Mouse (Mus musculus) forebrain, postnatal 0 days (tissue): ENCODE measurements around the gene Grn. TPM values are rescaled to one million over a fixed set of nuclear protein-coding genes. Genes with fewer than 3 reads are reported as not detected.

ENCODE experiments used
- ATAC-seq: fragments of 200-750 bp; cut with Nextera tagmentation; 2 replicates; pipeline ENCODE4 v1.8.0; 2017; ENCODE audit warnings: mild to moderate bottlenecking, moderate library complexity
- DNase-seq: peaks from one replicate; pipeline ENCODE4 v3.0.0-alpha.2; 2015
- H3K27ac ChIP-seq: fragments of 300-500 bp; sonication (generic); 2 replicates; pipeline ENCODE4 v1.5.1; 2014; ENCODE audit warnings: low read depth, mild to moderate bottlenecking, antibody characterized with exemption, low read length, moderate library complexity, mixed read lengths
- H3K27me3 ChIP-seq: fragments of 300-500 bp; sonication (generic); 2 replicates; pipeline ENCODE4 v1.6.1; 2014; ENCODE audit warnings: mild to moderate bottlenecking, low read length, mixed read lengths; ENCODE audit not compliant: insufficient read depth
- H3K36me3 ChIP-seq: fragments of 300-500 bp; sonication (generic); 2 replicates; pipeline ENCODE4 v1.6.1; 2014; ENCODE audit warnings: mild to moderate bottlenecking, moderate library complexity; ENCODE audit not compliant: insufficient read depth
- H3K4me1 ChIP-seq: fragments of 300-500 bp; sonication (generic); 2 replicates; pipeline ENCODE4 v1.6.1; 2014; ENCODE audit warnings: antibody characterized with exemption; ENCODE audit not compliant: insufficient read depth
- H3K4me2 ChIP-seq: fragments of 300-500 bp; sonication (generic); 2 replicates; pipeline ENCODE4 v1.6.1; 2014; ENCODE audit warnings: low read depth, mild to moderate bottlenecking, moderate library complexity
- H3K4me3 ChIP-seq: fragments of 300-500 bp; sonication (generic); 2 replicates; pipeline ENCODE4 v1.5.1; 2014; ENCODE audit warnings: low read depth, low read length, mixed read lengths
- H3K9ac ChIP-seq: fragments of 300-500 bp; sonication (generic); 2 replicates; pipeline ENCODE4 v1.6.1; 2014; ENCODE audit warnings: mild to moderate bottlenecking
- H3K9me3 ChIP-seq: fragments of 300-500 bp; sonication (generic); 2 replicates; pipeline ENCODE4 v1.6.1; 2016; ENCODE audit warnings: low read length
- CTCF ChIP-seq: sonication (generic); IDR thresholded peaks from 2 replicates; pipeline ENCODE4 v1.5.1; 2016; ENCODE audit warnings: antibody characterized with exemption, control low read depth, low read depth
- WGBS: fragments of 180-500 bp; shearing (Covaris S2); extraction: QIAGEN DNeasy Blood & Tissue Kit; methylation state at CpG from one replicate; pipeline ENCODE4 v1.1.7; 2014; 5-methylcytosine and 5-hydroxymethylcytosine counted together
- polyA plus RNA-seq: library from polyadenylated mRNA; unstranded; fragments of >200 nt; fragmentation: Nextera tagmentation; extraction: Ambion mirVana; gene quantifications from 2 replicates; pipeline ENCODE4 v1.2.1, GENCODE M21; 2015
- total RNA-seq: library from RNA; depleted of rRNA; stranded (reverse); fragments of >200 nt; gene quantifications from 2 replicates; pipeline ENCODE4 v1.2.3, GENCODE M21; 2014

Grn gene
- total and polyA plus RNA-seq, 2 experiments from 2014 or later, result 66.2 to 86.6 TPM

DNA sequence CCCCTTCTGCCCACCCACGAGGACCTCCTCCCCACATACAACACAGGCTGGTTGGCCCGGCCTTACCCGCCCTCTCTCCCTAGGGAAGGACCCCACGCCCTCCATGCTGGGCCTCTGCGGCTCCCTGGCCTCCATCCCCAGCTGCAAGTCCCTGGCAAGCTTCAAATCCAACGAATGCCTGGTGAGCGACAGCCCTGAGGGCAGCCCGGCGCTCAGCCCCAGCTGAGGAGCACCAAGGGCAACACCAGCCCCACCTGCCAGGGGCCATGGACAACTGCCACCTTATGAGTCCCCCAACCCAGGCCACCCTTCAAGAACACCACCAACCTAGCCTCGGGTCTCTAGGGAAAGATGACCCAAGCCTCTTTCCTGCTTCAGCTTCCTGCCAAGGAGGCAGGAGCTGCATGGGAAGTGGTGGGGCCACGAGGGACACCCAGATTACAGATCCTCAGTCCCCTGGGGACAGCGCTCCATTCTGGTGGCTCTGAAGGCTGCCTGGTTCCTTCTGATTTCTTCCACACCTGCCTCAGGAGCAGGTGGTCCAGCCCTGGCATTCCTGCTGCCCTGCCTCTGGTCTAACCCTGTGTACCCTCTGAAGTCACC lies 28.1 kb upstream of the Grn start:
- H3K36me3 ChIP-seq, result peaks cover 57% of the 10 kb centered on the region
- H3K4me1 ChIP-seq, result peaks cover 12% of the 10 kb centered on the region; the same call in 1 of the 2 replicates
- H3K4me3 ChIP-seq, result no peak overlapping the region
- H3K27me3 ChIP-seq, result no peaks in the 10 kb centered on the region
- TF ChIP-seq CTCF, result no peak
- H3K27ac ChIP-seq, result no peak overlapping the region
- DNase-seq (no peak), ATAC-seq (no peak)
- H3K9me3 ChIP-seq, result no peaks in the 10 kb centered on the region
- no peak overlapping the region for H3K9ac ChIP-seq
- no peak overlapping the region for H3K4me2 ChIP-seq
- WGBS, result 61% methylated on average over 12 of the region's 12 CpGs

DNA sequence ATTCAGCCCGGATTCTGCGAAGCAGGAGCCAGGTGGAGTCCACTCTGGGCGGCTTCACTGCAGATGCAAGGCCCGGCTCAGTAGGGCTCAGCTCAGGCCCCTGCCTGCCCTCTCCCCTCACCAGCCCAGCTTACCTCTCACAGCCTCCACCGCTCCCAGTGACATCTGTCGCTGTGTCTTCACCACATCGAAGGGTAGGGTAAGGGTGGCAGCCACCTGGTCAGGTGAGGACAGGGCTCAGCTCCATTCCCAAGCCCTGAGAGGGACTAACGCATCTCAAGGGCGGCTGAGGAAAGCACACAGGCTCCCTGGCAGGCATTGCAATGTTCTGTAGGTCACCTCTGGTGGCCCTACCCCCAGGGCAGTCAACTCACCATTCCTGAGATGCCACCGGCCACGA lies 26.5 kb upstream of the Grn start:
- 95% methylated on average over 11 of the region's 11 CpGs for WGBS
- peaks cover 10% of the 10 kb centered on the region; the same call in 1 of the 2 replicates for H3K4me1 ChIP-seq
- no peaks in the 10 kb centered on the region for H3K9me3 ChIP-seq
- DNase-seq (no peak), ATAC-seq (no peak)
- no peaks in the 10 kb centered on the region for H3K27me3 ChIP-seq
- TF ChIP-seq CTCF, result no peak
- H3K9ac ChIP-seq, result no peak overlapping the region
- no peak overlapping the region for H3K4me3 ChIP-seq
- no peak overlapping the region for H3K4me2 ChIP-seq
- no peak overlapping the region for H3K27ac ChIP-seq
- H3K36me3 ChIP-seq, result peaks cover 51% of the 10 kb centered on the region

DNA sequence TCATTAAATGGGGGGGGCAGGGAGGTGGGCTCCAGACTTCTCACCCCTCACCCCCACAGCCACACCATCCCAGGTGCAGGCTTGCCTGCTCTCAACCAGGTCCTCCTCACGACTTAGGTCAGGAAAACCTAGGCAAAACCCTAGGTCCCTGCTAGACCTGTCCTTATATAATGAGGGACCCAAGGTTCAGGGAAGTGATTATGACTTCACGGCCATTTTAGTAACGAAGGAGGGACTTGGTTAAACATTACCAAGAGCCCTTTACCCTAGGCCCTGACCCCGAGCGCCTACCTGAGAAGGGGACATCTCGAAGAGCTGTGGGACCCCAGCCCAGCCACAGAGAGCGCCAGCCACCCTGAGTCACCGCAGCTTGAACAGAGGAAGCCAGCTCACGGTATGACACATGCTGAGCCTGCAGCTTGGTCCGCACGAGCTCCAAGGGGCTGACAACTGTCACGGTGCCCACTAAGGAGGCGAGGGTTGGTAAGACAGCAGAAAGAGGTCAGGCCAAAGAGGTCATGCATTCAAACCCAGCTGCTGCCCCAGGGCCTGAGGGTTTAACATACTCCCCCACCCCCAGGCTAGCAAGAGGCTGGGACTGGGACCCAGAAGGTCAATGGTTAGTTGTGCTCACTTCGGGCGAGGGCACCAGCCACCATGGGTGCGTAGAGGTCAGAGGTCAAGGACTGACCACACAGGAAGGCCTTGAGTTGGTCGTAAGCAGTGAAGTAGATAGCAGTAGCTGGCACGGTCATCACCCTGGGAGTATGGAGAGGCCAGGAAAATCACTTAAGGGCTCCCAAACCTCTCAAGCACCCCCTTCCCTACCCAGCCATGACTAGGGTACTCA lies 25.7 kb upstream of the Grn start:
- H3K36me3 ChIP-seq, result peaks cover 44% of the 10 kb centered on the region
- H3K27me3 ChIP-seq, result no peaks in the 10 kb centered on the region
- ATAC-seq (no peak), DNase-seq (no peak)
- H3K9me3 ChIP-seq, result no peaks in the 10 kb centered on the region
- H3K9ac ChIP-seq, result no peak overlapping the region
- WGBS, result 85% methylated on average over 18 of the region's 18 CpGs
- H3K4me2 ChIP-seq, result no peak overlapping the region
- H3K4me1 ChIP-seq, result peaks cover 10% of the 10 kb centered on the region; the same call in 1 of the 2 replicates
- TF ChIP-seq CTCF, result no peak
- H3K4me3 ChIP-seq, result no peak overlapping the region
- H3K27ac ChIP-seq, result no peak overlapping the region

DNA sequence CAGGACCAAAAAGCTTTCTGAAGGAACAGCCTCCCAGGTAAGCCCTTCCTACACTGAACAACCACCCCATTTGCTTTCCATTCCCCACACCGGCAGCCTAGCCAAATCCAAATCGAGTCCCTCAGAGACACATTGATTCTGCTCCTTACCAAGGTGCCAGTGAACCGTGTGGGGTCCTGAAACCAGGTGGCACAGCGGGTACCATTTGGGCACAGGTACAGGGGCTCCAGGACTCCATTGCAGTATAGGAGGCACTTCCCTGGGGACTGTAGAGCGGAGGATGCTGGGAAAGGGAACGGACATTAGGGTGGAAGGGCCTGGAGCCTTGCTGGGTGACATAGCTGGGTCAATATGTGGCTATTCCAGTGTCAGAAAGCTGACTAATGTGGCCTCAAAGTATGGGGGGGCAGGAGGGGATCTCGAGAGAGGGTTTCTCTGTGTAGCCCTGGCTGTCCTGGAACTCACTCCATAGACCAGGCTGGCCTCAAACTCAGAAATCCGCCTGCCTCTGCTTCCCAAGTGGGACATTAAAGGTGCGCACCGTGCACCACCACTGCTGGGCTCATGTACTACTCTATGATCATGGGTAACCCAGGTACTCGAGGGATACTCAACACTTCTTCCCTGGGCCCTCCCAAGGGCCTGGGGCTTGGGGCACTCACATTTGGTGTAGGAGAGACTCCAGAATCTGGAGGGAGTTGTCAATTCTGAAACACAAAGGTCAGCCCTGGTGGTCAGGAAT lies 24.4 kb upstream of the Grn start:
- DNase-seq (no peak), ATAC-seq (no peak)
- no peak for TF ChIP-seq CTCF
- Histone ChIP-seq H3K4me1 (peaks cover 10% of the 10 kb centered on the region; the same call in 1 of the 2 replicates), H3K9ac (peak overlapping the region; percentile 76; the same call in 1 of the 2 replicates), H3K27ac (no peak overlapping the region), H3K4me3 (no peak overlapping the region; the same call in 1 of the 2 replicates), H3K27me3 (no peaks in the 10 kb centered on the region), H3K4me2 (peak overlapping the region; percentile 97; the same call in 1 of the 2 replicates), H3K9me3 (no peaks in the 10 kb centered on the region), H3K36me3 (peaks cover 33% of the 10 kb centered on the region)
- 86% methylated on average over 11 of the region's 11 CpGs for WGBS

DNA sequence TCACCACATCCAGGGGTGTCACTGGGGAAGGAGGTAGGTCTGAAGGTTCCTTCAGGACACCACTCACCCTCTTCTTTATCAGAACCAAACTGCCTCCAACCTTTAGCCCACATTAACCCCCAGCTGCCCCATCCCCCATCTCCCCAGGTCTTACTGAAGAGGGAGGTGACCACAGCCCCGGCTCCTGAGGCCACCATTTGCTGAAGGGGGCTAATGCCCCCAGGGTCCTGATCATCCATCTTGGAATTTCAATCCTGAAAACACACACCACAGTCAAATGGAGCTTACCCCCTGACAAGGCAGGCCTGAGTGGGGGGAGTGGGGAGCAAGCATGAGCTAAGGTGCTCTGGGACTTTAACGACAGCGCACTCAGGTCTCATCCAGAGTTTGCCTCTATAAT lies 23.7 kb upstream of the Grn start:
- no peak for TF ChIP-seq CTCF

DNA sequence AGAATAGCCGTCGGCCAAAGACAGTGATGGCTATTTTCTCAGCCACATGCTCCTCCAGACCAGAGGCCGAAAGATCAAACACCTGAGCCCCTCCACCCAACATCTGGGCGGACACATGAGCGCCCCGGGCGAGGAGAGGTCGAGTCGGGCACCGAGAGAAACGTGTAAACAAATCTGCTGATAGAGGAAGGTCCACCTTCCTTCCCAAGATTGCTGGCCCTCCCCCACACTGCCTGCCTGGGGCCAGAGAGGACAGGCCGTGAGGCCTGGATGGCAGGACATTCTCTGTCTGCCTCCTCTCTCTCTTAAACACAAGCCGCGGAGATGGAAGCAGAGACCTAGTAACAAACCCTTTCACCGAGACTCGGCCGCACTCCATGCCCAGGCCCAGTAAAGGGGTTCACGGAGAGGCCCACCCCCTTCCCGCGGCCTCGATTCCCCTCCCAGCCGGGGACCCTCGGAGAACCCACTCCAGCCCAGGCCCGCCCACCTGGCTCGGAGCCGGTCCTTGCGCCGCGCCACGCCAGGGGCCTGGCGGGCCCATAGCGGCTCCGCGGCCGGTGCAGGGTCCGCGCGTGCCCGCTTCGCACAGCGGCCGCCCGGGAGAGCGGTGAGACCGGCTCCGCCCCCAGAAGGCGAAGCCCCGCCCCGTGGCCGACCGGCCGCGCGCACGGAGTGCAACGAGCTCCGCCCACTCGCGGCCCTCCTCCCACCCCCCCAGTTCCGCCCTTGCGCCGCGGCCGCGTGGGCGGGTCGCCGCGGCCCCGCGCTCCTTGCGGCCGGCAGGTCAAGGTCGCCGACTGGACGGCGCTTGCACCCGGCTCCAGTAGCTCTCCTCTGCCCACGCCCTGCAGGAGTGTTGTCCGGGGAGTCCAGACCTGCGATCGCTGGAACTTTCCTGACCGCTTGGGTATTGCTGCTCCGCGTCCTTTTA lies 22.9 kb upstream of the Grn start:
- H3K27ac ChIP-seq, result peak overlapping the region; percentile 77
- H3K9me3 ChIP-seq, result no peaks in the 10 kb centered on the region
- H3K4me3 ChIP-seq, result peak overlapping the region; percentile 66
- H3K4me1 ChIP-seq, result peaks cover 10% of the 10 kb centered on the region; the same call in 1 of the 2 replicates
- peak; percentile 89 for DNase-seq
- no peaks in the 10 kb centered on the region for H3K27me3 ChIP-seq
- peak overlapping the region; percentile 97 for H3K4me2 ChIP-seq
- 6% methylated on average over 74 of the region's 85 CpGs for WGBS
- peaks cover 18% of the 10 kb centered on the region for H3K36me3 ChIP-seq
- ATAC-seq, result peak; percentile 57
- TF ChIP-seq CTCF, result no peak
- peak overlapping the region; percentile 76 for H3K9ac ChIP-seq

More for the DNA sequence above, 23.7 kb upstream of the Grn start:
- ATAC-seq, result no peak
- peak overlapping the region; percentile 66 for H3K4me3 ChIP-seq
- H3K27me3 ChIP-seq, result no peaks in the 10 kb centered on the region
- no peaks in the 10 kb centered on the region for H3K9me3 ChIP-seq
- H3K4me1 ChIP-seq, result peaks cover 10% of the 10 kb centered on the region; the same call in 1 of the 2 replicates
- H3K9ac ChIP-seq, result peak overlapping the region; percentile 76
- peak overlapping the region; percentile 97 for H3K4me2 ChIP-seq
- H3K27ac ChIP-seq, result no peak overlapping the region
- no peak for DNase-seq
- peaks cover 26% of the 10 kb centered on the region for H3K36me3 ChIP-seq
- 12% methylated on average over 3 of the region's 3 CpGs for WGBS
